Mouse (Mus musculus) stomach, embryonic 14.5 days (tissue): ENCODE data around the gene Alpl. TPM values are rescaled to one million over a fixed set of nuclear protein-coding genes. Genes with fewer than 3 reads are reported as not detected.

Experiments
- ATAC-seq: fragments of 200-750 bp; cut with Nextera tagmentation; 2 replicates; pipeline ENCODE4 v1.8.0; 2017; ENCODE audit warnings: low read depth, moderate TSS enrichment; ENCODE audit not compliant: insufficient number of reproducible peaks, insufficient read depth, low FRiP score
- H3K27ac ChIP-seq: fragments of 300-500 bp; sonication (generic); 2 replicates; pipeline ENCODE4 v1.5.1; 2014; ENCODE audit warnings: mild to moderate bottlenecking, low read length, moderate library complexity, mixed read lengths
- H3K27me3 ChIP-seq: fragments of 300-500 bp; sonication (generic); 2 replicates; pipeline ENCODE4 v1.6.1; 2014; ENCODE audit warnings: low read length, control low read depth, mixed read lengths; ENCODE audit not compliant: control insufficient read depth, insufficient read depth
- H3K36me3 ChIP-seq: fragments of 300-500 bp; sonication (generic); 2 replicates; pipeline ENCODE4 v1.6.1; 2014; ENCODE audit warnings: mild to moderate bottlenecking, control low read depth, low read length, moderate library complexity, mixed read lengths; ENCODE audit not compliant: control insufficient read depth, insufficient read depth
- H3K4me1 ChIP-seq: fragments of 300-500 bp; sonication (generic); 2 replicates; pipeline ENCODE4 v1.6.1; 2014; ENCODE audit warnings: low read length, control low read depth, mixed read lengths; ENCODE audit not compliant: control insufficient read depth, insufficient read depth
- H3K4me2 ChIP-seq: fragments of 300-500 bp; sonication (generic); replicated peaks from 2 replicates; pipeline ENCODE4 v1.6.1; 2014; ENCODE audit warnings: low read depth, low read length, control low read depth
- H3K4me3 ChIP-seq: fragments of 300-500 bp; sonication (generic); 2 replicates; pipeline ENCODE4 v1.5.1; 2014; ENCODE audit warnings: low read depth, low read length, control low read depth
- H3K9ac ChIP-seq: fragments of 300-500 bp; sonication (generic); replicated peaks from 2 replicates; pipeline ENCODE4 v1.6.1; 2014; ENCODE audit warnings: low read depth, mild to moderate bottlenecking, control low read depth, low read length, moderate library complexity, mixed read lengths
- H3K9me3 ChIP-seq: fragments of 300-500 bp; sonication (generic); 2 replicates; pipeline ENCODE4 v1.6.1; 2016; ENCODE audit warnings: low read depth, low read length, control low read depth; ENCODE audit not compliant: control insufficient read depth
- WGBS: fragments of 180-500 bp; shearing (Covaris S2); extraction: QIAGEN DNeasy Blood & Tissue Kit; methylation state at CpG from one replicate; pipeline ENCODE4 v1.1.7; 2014; 5-methylcytosine and 5-hydroxymethylcytosine counted together
- polyA plus RNA-seq: library from polyadenylated mRNA; unstranded; fragments of >200 nt; fragmentation: Nextera tagmentation; extraction: Ambion mirVana; gene quantifications from 2 replicates; pipeline ENCODE4 v1.2.1, GENCODE M21; 2014

The Alpl gene
- polyA plus RNA-seq, 1 experiment from 2014 or later = 24.9 TPM

- no peak overlapping the region for H3K9ac ChIP-seq
- H3K27ac ChIP-seq = peak overlapping the region; percentile 75
- WGBS = 63% methylated on average over 7 of the region's 7 CpGs
Observed at GRCm38 (mm10) chr4:137698076-137698985, 97.9 kb downstream of the Alpl start.

GRCm38 (mm10) chr4:137697156-137697885 lies 98.9 kb downstream of the Alpl start:
- Histone ChIP-seq H3K27ac (peak overlapping the region; percentile 75; the same call in 1 of the 2 replicates), H3K4me2 (no peak overlapping the region), H3K4me3 (no peak overlapping the region), H3K4me1 (peaks cover 10% of the 10 kb centered on the region), H3K9me3 (no peaks in the 10 kb centered on the region), H3K27me3 (no peaks in the 10 kb centered on the region), H3K36me3 (no peaks in the 10 kb centered on the region), H3K9ac (no peak overlapping the region)
- ATAC-seq = no peak
- 66% methylated on average over 13 of the region's 13 CpGs for WGBS

More at GRCm38 (mm10) chr4:137698076-137698985, 97.9 kb downstream of the Alpl start:
- Histone ChIP-seq H3K27me3 (no peaks in the 10 kb centered on the region), H3K36me3 (no peaks in the 10 kb centered on the region), H3K4me3 (no peak overlapping the region), H3K9me3 (no peaks in the 10 kb centered on the region), H3K4me1 (peaks cover 10% of the 10 kb centered on the region), H3K4me2 (no peak overlapping the region)
- ATAC-seq = peak; percentile 76

GRCm38 (mm10) chr4:137695900-137696299 lies 100.3 kb downstream of the Alpl start:
- no peaks in the 10 kb centered on the region for H3K27me3 ChIP-seq
- no peak overlapping the region for H3K4me2 ChIP-seq
- no peaks in the 10 kb centered on the region for H3K9me3 ChIP-seq
- 5% methylated on average over 4 of the region's 4 CpGs for WGBS
- ATAC-seq = peak; percentile 60; the same call in 1 of the 2 replicates
- H3K27ac ChIP-seq = peak overlapping the region; percentile 55
- no peak overlapping the region for H3K4me3 ChIP-seq
- H3K4me1 ChIP-seq = peaks cover 6% of the 10 kb centered on the region
- H3K9ac ChIP-seq = no peak overlapping the region
- H3K36me3 ChIP-seq = no peaks in the 10 kb centered on the region

- 65% methylated on average over 8 of the region's 8 CpGs for WGBS
- Histone ChIP-seq H3K9ac (no peak overlapping the region), H3K36me3 (no peaks in the 10 kb centered on the region), H3K9me3 (no peaks in the 10 kb centered on the region), H3K4me2 (no peak overlapping the region), H3K27me3 (no peaks in the 10 kb centered on the region), H3K27ac (peak overlapping the region; percentile 55), H3K4me1 (peaks cover 6% of the 10 kb centered on the region), H3K4me3 (no peak overlapping the region)
- no peak for ATAC-seq
Observed at GRCm38 (mm10) chr4:137695300-137695699, 100.9 kb downstream of the Alpl start.

- no peaks in the 10 kb centered on the region for H3K36me3 ChIP-seq
- 64% methylated on average over 10 of the region's 10 CpGs for WGBS
- no peak overlapping the region for H3K4me3 ChIP-seq
- H3K27me3 ChIP-seq = no peaks in the 10 kb centered on the region
- H3K27ac ChIP-seq = no peak overlapping the region; the same call in 1 of the 2 replicates
- H3K4me2 ChIP-seq = no peak overlapping the region
- peaks cover 4% of the 10 kb centered on the region for H3K4me1 ChIP-seq
- ATAC-seq = peak; percentile 57
- H3K9ac ChIP-seq = no peak overlapping the region
- H3K9me3 ChIP-seq = no peaks in the 10 kb centered on the region
Observed at GRCm38 (mm10) chr4:137692107-137692902, 103.9 kb downstream of the Alpl start.

Other genes with a start within 250 kb of the Alpl start
- not detected in 2 replicates for gene Ldlrad2, start 221.8 kb downstream of the Alpl start, polyA plus RNA-seq
- gene Usp48, start 202.6 kb downstream of the Alpl start, polyA plus RNA-seq = 83.9 and 86.8 TPM in 2 replicates
- 17.5 and 24.6 TPM in 2 replicates for gene Rap1gap, start 131.7 kb downstream of the Alpl start, polyA plus RNA-seq
- 80.6 and 83.2 TPM in 2 replicates for gene Ece1, start 65.9 kb upstream of the Alpl start, polyA plus RNA-seq
- 43.1 and 43.3 TPM in 2 replicates for gene Eif4g3, start 196.6 kb upstream of the Alpl start, polyA plus RNA-seq